Mouse (Mus musculus) MEL (cell line): ENCODE measurements at regions not wholly inside any gene's neighbourhood (a gene's known extent, or its start where the extent isn't known, plus 50 kb on each side); places are given as distances from the start of the nearest gene placed in this dataset.

Source experiments
- DNase-seq: peaks from one replicate; pipeline ENCODE4 v3.0.0; 2011; ENCODE audit warnings: low read depth, low spot score
- H3K27ac ChIP-seq: 2 replicates; pipeline ENCODE4 v1.5.1; 2012; ENCODE audit warnings: low read depth, mild to moderate bottlenecking, control low read depth, low read length, moderate library complexity; ENCODE audit not compliant: control insufficient read depth
- H3K27me3 ChIP-seq, 2 experiments: fragments of 150-350 bp in 1 of 2; sonication (generic) in 1 of 2; 2 replicates each; pipeline ENCODE4 v1.6.1; 2012; ENCODE audit warnings: low read length in 2 of 2, mild to moderate bottlenecking in 2 of 2, improper control_type of control experiment in 1 of 2, moderate library complexity in 1 of 2; ENCODE audit not compliant: insufficient read depth in 2 of 2, control insufficient read depth in 1 of 2
- H3K36me3 ChIP-seq, 2 experiments: 2 replicates each; pipeline ENCODE4 v1.6.1; 2012 to 2014; ENCODE audit warnings: low read length in 2 of 2, improper control_type of control experiment in 1 of 2, inconsistent platforms in 1 of 2, mild to moderate bottlenecking in 1 of 2; ENCODE audit not compliant: insufficient read depth in 2 of 2, control insufficient read depth in 1 of 2
- H3K4me1 ChIP-seq, 2 experiments: fragments of 150-350 bp in 1 of 2; sonication (generic) in 1 of 2; 2 replicates each; pipeline ENCODE4 v1.6.1; 2012; ENCODE audit warnings: low read length in 2 of 2, improper control_type of control experiment in 1 of 2, mild to moderate bottlenecking in 1 of 2; ENCODE audit not compliant: insufficient read depth in 2 of 2, control insufficient read depth in 1 of 2
- H3K4me3 ChIP-seq, 2 experiments: fragments of 150-350 bp in 1 of 2; sonication (generic) in 1 of 2; 2 replicates each; pipeline ENCODE4 v1.5.1; 2012; ENCODE audit warnings: low read depth in 2 of 2, low read length in 2 of 2, mild to moderate bottlenecking in 2 of 2, moderate library complexity in 2 of 2, control low read depth in 1 of 2, improper control_type of control experiment in 1 of 2; ENCODE audit not compliant: control insufficient read depth in 1 of 2, insufficient read depth in 1 of 2
- H3K79me2 ChIP-seq: 2 replicates; pipeline ENCODE4 v1.6.1; 2012; ENCODE audit warnings: mild to moderate bottlenecking, low read length, moderate library complexity; ENCODE audit not compliant: control insufficient read depth, poor library complexity, insufficient read depth
- H3K9ac ChIP-seq: 2 replicates; pipeline ENCODE4 v1.6.1; 2012; ENCODE audit warnings: low read depth, mild to moderate bottlenecking, control low read depth, low read length, moderate library complexity; ENCODE audit not compliant: control insufficient read depth, poor library complexity, severe bottlenecking
- H3K9me3 ChIP-seq: fragments of 150-350 bp; sonication (generic); replicated peaks from 2 replicates; pipeline ENCODE4 v1.6.1; 2012; ENCODE audit warnings: mild to moderate bottlenecking, low read length, improper control_type of control experiment, moderate library complexity; ENCODE audit not compliant: insufficient read depth
- BHLHE40 ChIP-seq: IDR thresholded peaks from 2 replicates; pipeline ENCODE4 v1.6.1; 2012; ENCODE audit warnings: low read depth, mild to moderate bottlenecking, inconsistent platforms, low read length, improper control_type of control experiment, borderline replicate concordance
- CHD1 ChIP-seq: IDR thresholded peaks from 2 replicates; pipeline ENCODE4 v1.6.1; 2012; ENCODE audit warnings: low read depth, mild to moderate bottlenecking, inconsistent platforms, low read length, improper control_type of control experiment
- CTCF ChIP-seq, 3 experiments: IDR thresholded peaks in 2 of 3; conservative IDR thresholded peaks in 1 of 3; 2 replicates each; pipeline ENCODE4 v1.5.1; 2011 to 2012; ENCODE audit warnings: low read length in 3 of 3, low read depth in 2 of 3, mild to moderate bottlenecking in 2 of 3, improper control_type of control experiment in 1 of 3, inconsistent platforms in 1 of 3, mixed read lengths in 1 of 3, moderate library complexity in 1 of 3; ENCODE audit not compliant: control insufficient read depth in 1 of 3, insufficient read depth in 1 of 3, poor library complexity in 1 of 3, severe bottlenecking in 1 of 3
- GATA1 ChIP-seq: IDR thresholded peaks from 2 replicates; pipeline ENCODE4 v1.6.1; 2011; ENCODE audit warnings: low read depth, low read length, improper control_type of control experiment
- MAZ ChIP-seq: IDR thresholded peaks from 2 replicates; pipeline ENCODE4 v1.6.1; 2012; ENCODE audit warnings: low read depth, mild to moderate bottlenecking, inconsistent platforms, low read length, improper control_type of control experiment
- MYB ChIP-seq: IDR thresholded peaks from 2 replicates; pipeline ENCODE4 v1.6.1; 2011; ENCODE audit warnings: mild to moderate bottlenecking, low read depth, low read length, improper control_type of control experiment
- NRF1 ChIP-seq: IDR thresholded peaks from 2 replicates; pipeline ENCODE4 v1.6.1; 2014; ENCODE audit warnings: low read depth, mild to moderate bottlenecking, inconsistent platforms, low read length, improper control_type of control experiment, moderate library complexity; ENCODE audit not compliant: poor library complexity, insufficient read depth, severe bottlenecking
- POLR2AphosphoS5 ChIP-seq: IDR thresholded peaks from 2 replicates; pipeline ENCODE4 v1.6.1; 2012; ENCODE audit warnings: low read depth, borderline replicate concordance, mild to moderate bottlenecking, inconsistent platforms, low read length, moderate library complexity, mixed read lengths
- TAL1 ChIP-seq: IDR thresholded peaks from 2 replicates; pipeline ENCODE4 v1.6.1; 2012; ENCODE audit warnings: mild to moderate bottlenecking, inconsistent platforms, low read length, moderate library complexity, mixed read lengths
- TBP ChIP-seq: IDR thresholded peaks from 2 replicates; pipeline ENCODE4 v1.8.0; 2011; ENCODE audit warnings: low read depth, low read length, improper control_type of control experiment
- TCF12 ChIP-seq: IDR thresholded peaks from 2 replicates; pipeline ENCODE4 v1.6.1; 2014; ENCODE audit warnings: low read depth, mild to moderate bottlenecking, inconsistent platforms, low read length, improper control_type of control experiment, moderate library complexity
- USF1 ChIP-seq: IDR thresholded peaks from 2 replicates; pipeline ENCODE4 v1.6.1; 2014; ENCODE audit warnings: low read depth, mild to moderate bottlenecking, inconsistent platforms, low read length, improper control_type of control experiment, moderate library complexity
- ZMIZ1 ChIP-seq: IDR thresholded peaks from 2 replicates; pipeline ENCODE4 v1.6.1; 2012; ENCODE audit warnings: low read depth, mild to moderate bottlenecking, inconsistent platforms, low read length, improper control_type of control experiment, moderate library complexity

DNA sequence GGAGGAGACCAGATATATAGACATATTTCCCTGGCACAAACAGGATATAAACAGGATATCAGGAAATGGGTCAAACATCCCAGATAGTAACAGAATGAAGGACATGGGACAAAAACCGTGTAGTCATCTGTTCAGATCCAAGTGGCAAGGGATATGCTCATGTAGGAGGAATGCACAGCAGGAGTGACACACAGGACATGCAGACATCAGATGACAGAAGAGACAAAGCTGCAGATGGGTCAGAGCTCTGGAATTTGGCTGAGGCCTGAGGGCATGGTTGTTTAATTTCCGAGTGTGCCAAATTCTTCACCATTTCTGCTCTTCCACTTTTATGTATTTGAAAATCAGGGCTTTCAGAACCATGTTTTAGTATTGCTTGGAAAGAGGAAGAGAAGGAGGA is 547.1 kb downstream of the Zfp619 start:
- Histone ChIP-seq H3K36me3 (no peaks in the 10 kb centered on the region), H3K27me3 (no peaks in the 10 kb centered on the region), H3K27ac (no peak overlapping the region), H3K4me1 (no peaks in the 10 kb centered on the region), H3K4me3 (no peak overlapping the region), H3K9ac (no peak overlapping the region), H3K79me2 (no peaks in the 10 kb centered on the region)
- DNase-seq, result no peak
- no peak for TF ChIP-seq GATA1
- no peak for TF ChIP-seq POLR2AphosphoS5
- TF ChIP-seq MAZ, result no peak
- TF ChIP-seq, all 39 proteins: peak for 0
- H3K9me3 ChIP-seq, result no peaks in the 10 kb centered on the region

GRCm38 (mm10) chr7:40065526-40065925 is 548.0 kb downstream of the Zfp619 start:
- Histone ChIP-seq H3K27me3 (no peaks in the 10 kb centered on the region), H3K36me3 (no peaks in the 10 kb centered on the region), H3K4me3 (no peak overlapping the region), H3K79me2 (no peaks in the 10 kb centered on the region), H3K27ac (no peak overlapping the region), H3K9me3 (no peaks in the 10 kb centered on the region), H3K4me1 (no peaks in the 10 kb centered on the region), H3K9ac (no peak overlapping the region)
- DNase-seq, result no peak
- TF ChIP-seq USF1 (no peak), NRF1 (no peak), TAL1 (no peak), CTCF (IDR thresholded peaks at IDR 0.05 in 2 of 3, conservative IDR thresholded peaks at IDR 0.05 in 1 of 3; ENCODE audit: control insufficient read depth in 1 of 3, insufficient read depth in 1 of 3, low read depth in 2 of 3, low read length in 3 of 3, poor library complexity in 1 of 3, severe bottlenecking in 1 of 3) (no peak), TBP (no peak), MYB (no peak), TCF12 (no peak), CHD1 (no peak)

GRCm38 (mm10) chr7:40067378-40067777 is 549.8 kb downstream of the Zfp619 start:
- H3K9me3 ChIP-seq, result no peaks in the 10 kb centered on the region
- H3K4me1 ChIP-seq, result no peaks in the 10 kb centered on the region
- no peaks in the 10 kb centered on the region for H3K79me2 ChIP-seq
- H3K36me3 ChIP-seq, result no peaks in the 10 kb centered on the region
- H3K4me3 ChIP-seq, result no peak overlapping the region
- no peak overlapping the region for H3K9ac ChIP-seq
- DNase-seq, result no peak
- no peak for TF ChIP-seq ZMIZ1
- TF ChIP-seq BHLHE40, result no peak
- no peaks in the 10 kb centered on the region for H3K27me3 ChIP-seq
- H3K27ac ChIP-seq, result no peak overlapping the region
